Mouse (Mus musculus): ENCODE data around the gene Obox1. TPM values are rescaled to one million over a fixed set of nuclear protein-coding genes. Genes with fewer than 3 reads are reported as not detected.
"Not testable (repeated sequence)": the region's sequence is repeated elsewhere in the genome, so short reads cannot be mapped to it uniquely, and the experiment has no call there.

Gene Obox1
- polyA plus RNA-seq (2012; ENCODE audit: insufficient read depth, insufficient read length, missing spikeins) = not detected in 2 replicates

- H3K4me3 ChIP-seq (ENCODE audit: insufficient read depth, low read length); H3K4me1 ChIP-seq (ENCODE audit: control insufficient read depth, insufficient read depth, low read length); H3K27ac ChIP-seq (ENCODE audit: insufficient read depth, low read depth, low read length): not testable (repeated sequence)
Observed at GRCm38 (mm10) chr7:15388421-15388998, at the start of gene Obox1, which contains the start of gene Obox2. Obox1 (plus strand) TSS chr7:15388948. Obox2 (plus strand) TSS chr7:15388721.

GRCm38 (mm10) chr7:15399147-15399874 lies 10.6 kb downstream of the Obox1 start:
- H3K27ac ChIP-seq (ENCODE audit: insufficient read depth, low read depth, low read length); H3K4me1 ChIP-seq (ENCODE audit: control insufficient read depth, insufficient read depth, low read length); H3K4me3 ChIP-seq (ENCODE audit: insufficient read depth, low read length): not testable (repeated sequence)

- H3K27ac ChIP-seq (ENCODE audit: insufficient read depth, low read depth, low read length); H3K4me3 ChIP-seq (ENCODE audit: insufficient read depth, low read length); H3K4me1 ChIP-seq (ENCODE audit: control insufficient read depth, insufficient read depth, low read length): not testable (repeated sequence)
Observed at GRCm38 (mm10) chr7:15406816-15407215, 18.1 kb downstream of the Obox1 start.

- H3K27ac ChIP-seq (ENCODE audit: insufficient read depth, low read depth, low read length) = not testable (repeated sequence)
Observed at GRCm38 (mm10) chr7:15418046-15418445, 29.3 kb downstream of the Obox1 start.

GRCm38 (mm10) chr7:15425537-15425936 lies 36.8 kb downstream of the Obox1 start:
- not testable (repeated sequence) for H3K4me1 ChIP-seq (ENCODE audit: control insufficient read depth, insufficient read depth, low read length); H3K27ac ChIP-seq (ENCODE audit: insufficient read depth, low read depth, low read length); H3K4me3 ChIP-seq (ENCODE audit: insufficient read depth, low read length)

More at GRCm38 (mm10) chr7:15418046-15418445, 29.3 kb downstream of the Obox1 start:
- not testable (repeated sequence) for H3K4me3 ChIP-seq (ENCODE audit: insufficient read depth, low read length); H3K4me1 ChIP-seq (ENCODE audit: control insufficient read depth, insufficient read depth, low read length)

- not testable (repeated sequence) for H3K4me1 ChIP-seq (ENCODE audit: control insufficient read depth, insufficient read depth, low read length); H3K27ac ChIP-seq (ENCODE audit: insufficient read depth, low read depth, low read length)
Observed at GRCm38 (mm10) chr7:15509411-15509810, 120.7 kb downstream of the Obox1 start.

More at GRCm38 (mm10) chr7:15509411-15509810, 120.7 kb downstream of the Obox1 start:
- not testable (repeated sequence) for H3K4me3 ChIP-seq (ENCODE audit: insufficient read depth, low read length)

Other genes with a start within 250 kb of the Obox1 start
- not detected in 2 replicates for gene Obox2, start 227 bp upstream of the Obox1 start, polyA plus RNA-seq (2012; ENCODE audit: insufficient read depth, insufficient read length, missing spikeins)